Mouse (Mus musculus): Measurements from ENCODE around the gene Adat1.

- TF ChIP-seq CTCF (IDR thresholded peaks at IDR 0.05; ENCODE audit: extremely low read depth, insufficient read length, insufficient replicate concordance, low read depth, low read length), result no peak
- no peak for TF ChIP-seq POLR2A (IDR thresholded peaks at IDR 0.05; ENCODE audit: low read depth, low read length)
These were observed 27.8 kb downstream of the Adat1 start for GRCm38 (mm10) chr8:111964351-111964750.

Data from small intestine, adult 2 months (tissue).